Mouse (Mus musculus): ENCODE results near the gene Ezh1.

Ezh1 gene

DNA sequence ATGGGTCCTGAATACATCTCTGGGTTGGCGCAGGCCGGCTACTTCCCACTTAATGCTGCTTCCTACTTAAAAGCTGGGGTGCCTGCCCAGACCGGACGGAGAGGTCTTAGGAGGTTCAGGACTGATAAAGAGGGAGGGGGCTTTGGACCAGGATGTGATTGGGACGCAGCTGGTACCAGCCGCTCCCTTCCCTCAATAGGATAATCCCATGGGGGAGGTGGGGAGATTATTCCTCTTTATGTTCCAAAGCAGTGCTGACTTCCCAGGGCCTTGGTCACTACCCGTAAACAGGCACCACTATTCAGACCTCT, 20.4 kb upstream of the Ezh1 start:
- in situ Hi-C loops (cut with MseI, MboI) = loop anchor here (5.0 kb wide), 1 partner anchor 34 kb away; no protein-coding TSS in a partner anchor

DNA sequence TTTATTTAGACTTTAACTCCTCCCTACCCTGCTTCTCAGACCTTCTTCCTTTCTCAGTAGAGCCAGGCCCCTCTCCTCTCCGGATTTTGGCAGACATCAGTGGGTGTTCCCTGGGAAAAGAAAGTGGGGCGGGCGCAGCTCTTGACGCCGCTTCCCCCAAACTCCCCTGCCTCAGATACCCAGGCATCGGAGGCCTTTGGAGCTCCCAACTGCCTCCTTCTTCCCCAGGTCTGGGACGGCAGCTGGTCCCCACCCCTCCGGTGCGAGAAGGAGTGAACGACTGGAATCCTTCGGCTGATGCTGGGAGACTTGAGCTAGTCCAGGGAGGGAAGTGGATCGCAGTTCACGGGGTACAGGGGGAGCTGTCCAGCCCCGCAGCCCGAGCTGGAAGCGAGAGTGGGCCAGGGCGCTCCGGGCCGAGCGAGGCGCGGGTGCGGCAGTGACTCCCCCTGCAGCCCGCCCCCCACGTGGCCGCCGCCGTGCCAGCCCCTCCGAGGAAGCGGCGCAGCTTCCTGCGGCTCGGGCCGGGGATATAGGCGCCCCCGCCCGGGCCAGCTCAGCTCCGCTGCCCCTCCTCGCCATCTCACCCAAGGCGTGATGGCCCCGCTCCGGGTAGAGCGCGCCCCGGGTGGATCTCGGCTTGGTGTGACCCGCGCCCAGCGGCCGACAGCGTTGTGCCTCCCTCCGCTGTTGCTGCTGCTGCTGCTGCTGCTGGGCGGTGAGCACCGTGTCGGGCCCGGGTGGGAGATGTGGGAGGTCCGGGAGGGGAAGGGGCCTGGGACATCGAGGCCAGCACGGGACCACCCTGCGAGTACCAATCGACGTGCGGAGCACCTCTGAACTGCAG, 19.8 kb upstream of the Ezh1 start, which contains the start of gene Ramp2:
TSS of gene Ramp2 (plus strand) at position 174 of the 847 bp plus-strand sequence.
- in situ Hi-C loops (cut with MseI, MboI) = loop anchor here (5.0 kb wide), 1 partner anchor 34 kb away; no protein-coding TSS in a partner anchor

DNA sequence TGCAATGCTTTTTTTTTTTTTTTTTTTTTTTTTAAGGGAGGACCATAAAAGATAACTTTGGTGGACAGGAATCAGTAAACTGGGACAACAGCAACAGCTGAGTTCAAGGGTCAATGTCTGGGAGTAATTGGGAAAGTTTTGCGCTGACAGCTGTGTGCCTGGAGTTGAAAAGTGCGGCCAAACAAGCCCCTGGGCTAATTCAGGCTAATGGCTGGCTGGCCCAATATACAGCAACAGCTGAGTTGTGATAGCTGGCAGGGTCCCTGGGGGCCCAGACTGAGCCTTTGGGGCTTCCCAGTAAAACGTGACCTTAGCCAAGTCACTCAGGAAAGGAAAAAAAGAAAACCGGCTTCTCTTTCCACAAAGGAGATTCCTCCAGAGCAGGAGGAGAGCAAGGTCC, 18.8 kb upstream of the Ezh1 start:
- in situ Hi-C loops (cut with MseI, MboI) = loop anchor here (5.0 kb wide), 1 partner anchor 33 kb away; no protein-coding TSS in a partner anchor

DNA sequence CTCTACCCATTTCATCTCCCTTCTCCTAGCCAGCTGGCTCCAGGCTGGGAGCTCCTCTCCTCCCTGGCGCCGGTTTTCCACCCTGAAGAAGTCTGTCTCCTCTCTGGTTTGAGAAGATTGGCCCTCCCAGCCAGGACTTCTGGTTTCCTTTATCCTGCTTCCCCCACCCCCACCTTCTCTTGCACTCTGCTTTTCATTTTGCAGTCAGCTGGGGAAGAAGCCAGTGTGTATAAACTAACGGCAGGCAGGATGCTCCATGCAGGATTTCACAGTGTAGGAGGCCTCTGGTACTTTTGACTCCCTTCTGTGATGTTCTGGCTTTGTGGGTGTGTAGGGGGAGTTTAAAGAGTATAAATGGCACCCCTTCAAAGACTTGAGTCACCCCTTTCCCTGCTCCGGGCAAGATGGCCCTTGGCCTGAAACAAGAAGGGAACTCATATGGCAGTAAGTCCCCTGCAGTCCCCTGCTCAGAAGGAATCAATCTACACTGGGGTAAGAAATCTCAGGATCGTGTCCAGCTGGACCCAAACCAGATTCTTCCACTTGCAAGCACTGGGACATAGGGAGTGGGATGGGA, 11.9 kb upstream of the Ezh1 start:
- in situ Hi-C loops (cut with MseI, MboI) = no loop called here

DNA sequence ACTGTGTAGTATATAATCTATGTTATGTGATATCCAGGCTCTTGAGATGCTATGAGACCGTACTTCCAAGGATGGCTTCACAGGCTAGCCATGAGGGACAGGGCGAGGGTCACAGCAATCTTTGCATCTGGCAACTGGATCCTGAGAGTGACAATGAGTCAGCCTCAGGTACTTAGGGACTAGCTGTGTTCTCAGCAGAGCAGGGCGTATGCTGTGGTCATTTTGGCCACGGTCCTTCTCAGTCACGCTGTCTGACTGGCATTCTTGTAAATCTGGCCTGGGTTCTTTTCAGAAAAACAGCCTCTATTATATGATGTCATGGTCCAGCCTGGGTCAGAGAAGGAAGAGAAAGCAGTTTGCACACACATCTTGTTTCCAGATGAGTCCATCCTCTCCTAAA, 10.5 kb upstream of the Ezh1 start:
- in situ Hi-C loops (cut with MseI, MboI) = no loop called here

DNA sequence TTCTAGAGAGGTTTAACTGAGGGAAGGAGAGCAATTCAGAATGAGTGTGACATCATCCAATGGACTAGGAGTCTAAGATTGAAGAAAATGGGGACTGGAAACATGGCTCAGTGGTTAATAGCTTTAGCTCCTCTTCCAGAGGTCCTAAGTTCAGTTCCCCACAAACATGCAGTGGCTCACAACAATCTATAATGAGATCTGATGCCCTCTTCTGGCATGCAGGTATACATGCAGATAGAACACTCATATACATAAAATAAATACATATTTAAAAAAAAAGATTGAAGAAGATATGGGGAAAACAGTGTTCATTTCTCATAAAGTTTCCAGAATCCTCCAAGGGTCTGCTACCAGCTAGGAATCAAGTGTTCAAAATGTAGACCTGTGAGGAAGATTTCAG, 9.2 kb upstream of the Ezh1 start:
- in situ Hi-C loops (cut with MseI, MboI) = no loop called here

DNA sequence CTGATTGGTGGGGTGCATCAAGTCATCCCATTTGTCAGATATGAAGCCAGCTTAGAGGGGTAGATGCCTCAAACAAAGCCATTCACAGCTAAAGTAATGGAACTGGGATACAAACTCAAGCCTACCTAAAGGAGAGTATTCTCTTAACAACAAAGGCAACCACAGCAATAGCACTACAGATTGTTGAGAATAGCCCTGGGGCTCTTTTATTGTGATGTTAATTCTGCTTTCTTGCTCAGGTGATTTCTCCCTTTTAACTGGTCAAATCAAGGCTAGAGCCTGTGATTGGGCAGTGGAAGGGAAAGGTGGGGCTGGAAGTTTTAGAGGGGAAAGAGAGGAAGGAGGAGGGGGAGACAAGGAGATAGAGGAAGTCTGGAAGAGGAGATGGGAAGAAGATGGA, 7.9 kb upstream of the Ezh1 start:
- in situ Hi-C loops (cut with MseI, MboI) = no loop called here

DNA sequence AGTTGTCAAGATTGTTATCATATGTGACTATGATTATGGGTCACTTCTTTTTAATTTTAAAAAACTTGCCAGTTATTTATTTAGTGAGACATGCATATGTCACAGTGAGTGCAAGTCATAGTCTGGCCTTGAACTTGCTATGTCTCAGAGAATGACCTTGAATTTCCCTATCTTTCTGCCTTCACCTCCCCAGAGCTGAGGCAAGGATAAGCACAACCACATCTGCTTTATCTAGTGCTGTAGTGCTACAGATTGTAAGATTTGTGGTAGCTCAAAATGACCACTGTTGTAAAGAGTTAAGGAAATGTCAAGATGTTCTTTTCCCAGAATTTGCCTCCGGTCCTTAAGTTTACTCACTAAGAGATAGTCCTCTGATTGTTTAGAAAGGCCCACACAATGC, 7.0 kb upstream of the Ezh1 start:
- in situ Hi-C loops (cut with MseI, MboI) = no loop called here

DNA sequence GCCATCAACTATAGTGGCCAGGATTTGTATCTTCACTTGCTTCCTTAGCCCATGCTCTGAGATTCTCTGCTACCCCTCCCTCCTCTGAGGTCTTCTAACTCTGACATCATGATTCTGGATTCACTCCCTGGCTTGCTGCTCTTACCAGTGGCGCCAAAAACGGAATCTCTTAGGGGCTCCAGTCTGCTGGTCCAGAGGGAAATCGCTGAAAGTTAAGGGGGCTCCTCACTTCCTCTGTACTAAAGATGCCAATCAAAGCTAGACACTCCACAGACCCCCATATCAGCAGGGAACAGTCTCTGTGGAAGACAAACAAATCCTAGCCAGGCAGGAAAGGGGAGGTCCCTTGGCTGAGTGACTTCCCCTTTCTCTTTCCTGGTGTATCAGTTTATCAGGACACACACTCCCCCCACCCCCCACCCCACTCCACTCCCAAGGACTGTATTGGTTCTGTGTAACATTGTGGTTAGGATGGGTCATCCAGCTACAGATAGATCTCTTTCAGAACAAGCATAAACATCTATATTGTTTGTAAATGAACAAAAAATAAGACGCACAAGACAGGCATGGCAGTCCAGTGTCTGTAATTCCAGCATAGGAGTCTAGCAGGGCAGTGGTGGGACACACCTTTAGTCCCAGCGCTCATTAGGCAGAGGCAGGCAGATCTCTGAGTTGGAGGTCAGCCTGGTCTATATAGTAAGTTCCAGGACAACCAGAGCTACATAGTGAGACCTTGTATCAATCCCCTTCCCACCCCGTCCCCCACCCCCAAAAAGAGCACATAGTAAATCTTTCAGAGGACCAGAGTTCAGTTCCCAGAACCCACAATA, 6.0 kb upstream of the Ezh1 start:
- in situ Hi-C loops (cut with MseI, MboI) = no loop called here

DNA sequence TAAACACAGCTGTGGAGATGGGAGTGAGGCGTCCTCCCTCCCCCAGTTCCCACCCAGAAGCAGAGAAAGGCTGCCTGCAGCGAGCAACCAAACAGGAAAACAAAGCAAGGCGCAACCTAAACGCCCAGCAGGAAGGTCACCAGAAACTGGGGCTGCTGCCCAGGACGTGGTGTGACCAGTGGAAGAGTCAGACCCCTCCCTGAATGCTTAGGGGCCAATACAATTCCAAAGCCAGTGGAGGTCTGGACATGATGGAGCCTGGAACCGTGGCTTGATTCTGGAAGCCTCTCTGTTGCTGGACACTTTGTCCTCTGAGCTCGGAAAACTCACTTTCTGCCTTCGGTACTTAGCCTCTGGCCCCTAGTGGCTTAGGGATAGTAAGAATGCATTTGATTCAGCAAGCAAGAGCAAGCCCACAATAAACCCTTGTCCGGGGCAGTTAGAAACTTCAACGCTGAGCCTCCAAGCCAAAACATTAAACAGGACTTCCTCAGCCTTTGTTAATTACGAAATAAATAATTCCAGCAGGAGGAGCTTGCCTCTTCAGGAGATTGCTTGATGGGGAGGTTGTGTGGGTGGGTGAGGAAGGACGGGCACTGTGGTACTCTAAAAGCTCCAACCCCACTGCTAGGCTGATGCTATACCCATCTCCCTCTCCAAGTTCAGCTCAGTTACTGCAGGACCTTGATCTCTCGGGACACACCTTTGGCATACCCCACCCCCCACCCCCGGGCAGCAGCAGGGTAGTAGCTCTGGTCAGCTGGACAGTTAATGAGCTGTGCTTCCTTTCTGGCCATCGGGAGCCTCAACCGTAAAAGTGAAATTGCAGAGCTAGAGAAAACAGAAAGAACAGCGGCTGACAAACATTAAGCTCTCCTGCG, 5.0 kb upstream of the Ezh1 start:
- in situ Hi-C loops (cut with MseI, MboI) = no loop called here

DNA sequence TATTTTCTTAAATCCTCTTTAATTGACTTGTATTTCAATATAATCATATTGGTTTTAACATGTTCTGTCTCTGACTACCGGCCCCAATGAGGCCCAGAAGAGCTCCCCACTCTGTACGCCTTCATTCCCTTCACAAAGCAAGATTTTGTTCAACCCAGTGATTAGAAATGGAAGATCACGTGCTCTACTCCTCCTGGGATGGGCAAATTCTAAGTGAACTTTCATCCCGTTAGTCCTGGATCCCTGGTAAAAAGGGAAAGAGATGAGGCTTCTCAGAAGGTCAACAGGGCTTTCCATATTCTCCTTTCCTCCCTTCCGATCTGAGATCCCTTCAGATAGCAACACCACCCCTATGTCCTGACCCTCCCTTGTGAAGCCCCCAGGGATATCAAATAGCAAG, 4.3 kb upstream of the Ezh1 start:
- in situ Hi-C loops (cut with MseI, MboI) = no loop called here

DNA sequence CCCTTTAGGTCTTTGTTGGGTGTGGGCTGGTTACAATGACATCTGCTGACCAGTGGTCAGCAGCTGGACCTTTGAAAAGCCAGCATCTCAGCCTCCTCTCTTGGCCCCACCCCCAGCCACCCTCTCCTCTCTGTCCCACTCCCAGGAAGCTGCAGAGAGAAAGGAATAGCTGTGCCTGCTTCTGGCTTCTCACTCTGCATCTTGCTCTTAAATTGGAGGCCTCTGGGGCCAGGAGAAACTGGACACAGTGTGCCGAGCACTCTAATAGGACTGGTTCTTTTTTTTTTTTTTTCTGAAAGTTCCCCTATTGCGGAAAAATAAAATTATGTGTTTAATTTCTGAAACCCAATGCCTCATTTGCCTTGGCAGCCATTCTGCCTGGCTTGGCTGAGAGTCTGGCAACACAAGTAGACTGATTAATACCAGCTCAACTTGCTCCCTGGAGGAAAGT, 3.8 kb upstream of the Ezh1 start:
- in situ Hi-C loops (cut with MseI, MboI) = no loop called here

DNA sequence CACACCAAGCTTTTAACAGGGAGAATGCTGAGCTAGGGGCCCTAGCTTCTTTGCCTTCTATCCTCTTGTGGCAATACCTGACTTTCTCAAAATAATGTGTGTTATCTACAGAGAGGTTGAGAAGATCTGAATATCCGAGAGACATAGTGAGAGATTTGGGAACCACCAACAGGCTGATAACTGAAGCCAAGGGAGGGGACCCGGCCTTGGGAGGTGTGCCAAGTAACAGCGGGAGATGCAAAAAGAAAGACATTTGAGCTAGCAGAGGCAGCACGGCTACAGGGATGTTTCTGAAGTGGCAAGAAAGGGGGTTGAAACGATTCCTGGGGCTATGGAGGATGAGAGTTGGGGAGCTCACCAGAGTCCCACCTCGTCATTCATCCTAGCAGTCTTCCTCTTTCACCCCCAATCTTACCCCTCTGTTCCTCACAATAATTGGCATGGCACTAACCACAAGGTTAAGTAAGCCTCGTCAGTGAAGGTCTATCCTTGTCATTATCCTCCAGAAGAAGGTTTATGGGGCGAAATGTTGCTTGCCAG, 3.2 kb upstream of the Ezh1 start:
- in situ Hi-C loops (cut with MseI, MboI) = no loop called here

DNA sequence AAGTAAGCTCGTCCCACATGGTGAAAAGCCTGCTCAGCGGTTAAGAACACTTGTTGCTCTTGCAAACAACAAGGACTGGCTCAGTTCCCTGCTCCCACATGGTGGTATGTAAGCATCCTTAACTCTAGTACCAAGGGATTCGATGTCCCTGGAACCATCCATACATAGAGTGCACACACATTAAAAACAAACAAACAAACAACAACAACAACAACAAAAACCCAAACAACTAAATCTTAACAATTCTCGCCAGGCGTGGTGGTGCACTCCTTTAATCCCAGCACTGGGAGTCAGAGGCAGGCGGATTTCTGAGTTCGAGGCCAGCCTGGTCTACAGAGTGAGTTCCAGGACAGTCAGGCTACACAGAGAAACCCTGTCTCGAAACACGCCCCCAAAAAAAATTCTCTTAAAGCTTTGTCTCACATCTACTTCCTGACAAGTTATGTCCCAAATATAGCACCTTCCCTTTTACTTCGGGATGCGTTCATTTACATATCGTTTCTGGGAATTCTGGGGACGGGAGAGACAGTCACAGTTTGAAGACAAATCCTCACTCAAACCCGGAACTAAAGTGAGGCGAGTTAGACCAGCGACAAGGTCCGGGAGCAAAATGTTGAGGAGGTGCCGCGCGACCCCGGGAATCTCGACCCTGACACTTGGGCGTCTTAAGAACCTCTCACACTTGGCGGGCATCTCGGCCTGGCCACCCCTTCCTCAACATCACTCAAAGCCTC, 765 bp downstream of the Ezh1 start:
- in situ Hi-C loops (cut with MseI, MboI) = no loop called here

DNA sequence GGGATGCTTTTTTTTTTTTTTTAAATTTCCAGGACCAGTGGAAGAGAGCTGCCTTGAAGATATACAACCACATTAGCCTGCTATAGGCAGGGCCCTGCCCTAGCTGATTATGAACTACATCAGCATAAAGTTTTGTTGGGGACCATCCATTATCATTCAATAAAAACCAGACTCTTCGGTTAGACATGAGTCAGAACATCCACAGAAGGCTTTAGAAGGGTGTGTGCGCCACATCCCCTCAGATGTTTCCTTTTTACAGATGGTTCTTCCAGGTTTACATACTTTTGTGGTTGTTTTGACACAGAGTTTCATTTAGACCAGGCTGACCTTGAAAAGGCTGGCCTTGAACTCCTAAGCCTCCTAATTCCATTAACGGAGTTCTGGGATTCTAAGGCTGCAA, 1.9 kb downstream of the Ezh1 start:
- in situ Hi-C loops (cut with MseI, MboI) = no loop called here

DNA sequence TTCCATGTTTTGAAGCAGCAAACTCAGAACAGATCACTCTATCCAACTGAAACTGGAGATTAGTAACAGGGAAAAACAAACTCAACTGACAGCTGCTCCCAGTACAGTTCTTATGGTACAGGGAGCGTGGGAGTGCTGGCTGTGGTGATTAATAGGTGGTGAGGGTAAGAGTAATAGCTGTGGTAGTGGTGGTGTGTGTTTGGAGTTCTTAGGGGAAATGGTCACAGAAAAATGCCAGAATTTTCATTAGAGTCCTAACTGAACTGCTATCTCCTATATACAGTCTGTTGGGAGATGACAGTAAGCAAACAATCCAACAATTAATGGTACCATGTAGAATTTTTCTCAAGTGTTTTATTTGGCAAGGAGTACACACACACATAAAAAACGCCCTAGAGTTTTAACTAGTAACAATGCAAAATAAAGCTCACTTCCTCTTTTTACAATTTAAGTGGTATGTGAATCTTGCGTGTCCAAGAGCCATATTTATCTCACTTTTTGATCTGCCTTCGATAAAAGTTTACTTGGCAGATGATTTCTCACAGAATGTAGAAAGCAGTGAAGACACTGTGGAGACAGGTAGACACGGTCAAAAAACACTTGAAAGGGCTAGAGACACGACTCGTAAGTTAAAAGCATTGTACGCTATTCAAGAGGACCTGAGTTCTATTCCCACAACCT, 4.8 kb downstream of the Ezh1 start:
- in situ Hi-C loops (cut with MseI, MboI) = no loop called here

DNA sequence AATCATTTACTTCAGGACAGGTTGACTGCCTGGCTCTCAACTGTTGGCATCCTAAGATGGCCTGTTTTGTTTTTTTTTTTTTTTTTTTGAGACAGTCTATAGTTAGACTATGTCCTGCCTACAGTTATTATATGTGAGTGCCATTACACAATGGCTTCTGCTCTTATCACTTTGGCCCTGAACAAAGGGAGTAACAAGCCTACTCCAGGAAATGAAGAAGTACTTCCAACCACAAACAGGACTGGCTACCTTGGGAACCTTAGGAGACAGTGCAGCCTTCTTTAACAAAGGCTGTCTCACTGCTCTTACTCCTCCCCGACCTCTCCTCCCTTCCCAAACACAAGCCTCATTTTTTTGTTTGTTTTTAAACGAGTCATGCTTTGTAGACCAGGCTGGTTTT, 5.4 kb downstream of the Ezh1 start:
- in situ Hi-C loops (cut with MseI, MboI) = no loop called here

DNA sequence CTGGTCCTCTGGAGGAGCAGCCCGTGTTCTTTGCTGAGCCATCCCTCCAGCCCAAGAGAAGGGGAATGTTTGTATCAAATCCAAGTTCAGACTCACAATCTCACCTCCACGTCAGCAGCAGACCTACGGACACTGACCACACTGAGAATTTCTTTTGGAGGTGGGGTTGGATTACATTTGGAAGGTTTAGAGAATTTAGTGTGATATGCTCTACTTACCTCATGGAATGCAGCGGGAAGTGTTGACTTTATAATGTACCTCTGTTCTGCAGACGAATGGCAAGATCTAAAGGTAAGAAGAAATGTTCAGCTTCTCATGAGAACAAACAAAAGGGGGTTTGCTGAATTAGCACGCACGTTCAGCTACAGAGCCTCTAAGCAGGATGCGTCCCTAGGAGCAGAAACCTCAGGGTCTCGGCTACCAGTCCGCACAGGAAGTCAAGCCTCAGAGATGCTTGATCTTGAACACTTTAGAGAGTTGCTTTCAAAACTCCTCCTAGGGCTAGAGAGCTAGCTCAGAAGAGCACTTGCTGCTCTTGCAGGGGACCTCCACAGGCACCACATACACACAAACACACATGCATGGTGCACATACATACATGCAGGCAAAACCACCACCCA, 7.7 kb downstream of the Ezh1 start:
- in situ Hi-C loops (cut with MseI, MboI) = loop anchor here in 1 of 2 experiments (10.0 kb wide), 1 partner anchor 86 kb away; the partner anchor contains the start of gene Becn1

DNA sequence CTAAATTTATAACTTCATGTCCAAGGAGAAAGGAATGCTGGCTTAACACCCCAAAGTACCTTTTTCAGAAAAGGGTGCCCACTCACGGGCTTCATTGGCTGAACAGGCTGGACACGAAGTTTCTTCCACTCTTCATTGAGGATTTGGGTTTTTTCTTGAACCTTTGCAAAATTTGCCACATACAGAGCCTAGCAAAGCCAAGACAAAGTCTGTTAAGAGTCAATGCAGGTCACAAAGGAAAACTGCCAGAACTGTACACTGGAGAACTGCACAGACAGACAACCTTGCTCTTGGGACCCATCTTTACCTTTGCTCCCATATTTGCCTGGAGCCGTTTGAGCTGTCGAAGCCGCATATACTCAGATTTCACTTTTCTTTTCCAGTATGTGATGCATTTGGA, 9.3 kb downstream of the Ezh1 start:
- in situ Hi-C loops (cut with MseI, MboI) = loop anchor here in 1 of 2 experiments (10.0 kb wide), 1 partner anchor 88 kb away; the partner anchor contains the start of gene Becn1

All from mouse trophoblast stem cell (cell line).